Mouse (Mus musculus) G1E (cell line): ENCODE measurements around the gene Rgl1.

ENCODE experiments used
- CTCF ChIP-seq: IDR thresholded peaks from 2 replicates; pipeline ENCODE4 v1.5.1; 2012; ENCODE audit warnings: low read depth, low read length, inconsistent platforms, mixed read lengths
- GATA1 ChIP-seq: IDR thresholded peaks from 2 replicates; pipeline ENCODE4 v1.6.1; 2012; ENCODE audit warnings: borderline replicate concordance, low read length, inconsistent platforms, mixed read lengths
- POLR2AphosphoS5 ChIP-seq: IDR thresholded peaks from 2 replicates; pipeline ENCODE4 v1.6.1; 2012; ENCODE audit warnings: low read depth, low read length, inconsistent platforms; ENCODE audit not compliant: insufficient replicate concordance
- TAL1 ChIP-seq: conservative IDR thresholded peaks from 2 replicates; pipeline ENCODE4 v1.6.1; 2012; ENCODE audit warnings: low read depth, low read length, inconsistent platforms, mixed read lengths

DNA sequence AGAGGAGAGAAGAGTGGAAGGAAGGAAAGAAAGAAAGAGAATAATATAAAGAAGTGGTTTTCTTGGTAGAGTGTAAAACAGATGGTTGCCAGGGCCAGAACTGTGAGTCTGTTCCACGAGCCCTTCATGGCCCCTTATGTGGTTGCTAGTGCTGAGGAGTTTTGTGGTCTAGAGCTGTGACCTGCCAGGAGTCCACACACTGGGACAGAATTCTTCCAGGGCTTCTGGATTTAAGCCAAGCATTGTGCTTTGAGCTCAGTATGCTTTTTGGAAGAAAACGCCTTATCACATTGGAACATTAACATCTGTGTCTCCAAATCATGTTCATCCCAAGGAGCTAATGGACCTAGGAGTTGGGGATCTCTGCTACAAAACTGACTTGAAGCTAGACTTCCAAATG is 269.3 kb downstream of the Rgl1 start:
- no peak for TF ChIP-seq CTCF
- no peak for TF ChIP-seq TAL1
- TF ChIP-seq GATA1, result no peak
- no peak for TF ChIP-seq POLR2AphosphoS5
